Mouse (Mus musculus): Measurements from ENCODE around the gene Dip2b.

Gene Dip2b

DNA sequence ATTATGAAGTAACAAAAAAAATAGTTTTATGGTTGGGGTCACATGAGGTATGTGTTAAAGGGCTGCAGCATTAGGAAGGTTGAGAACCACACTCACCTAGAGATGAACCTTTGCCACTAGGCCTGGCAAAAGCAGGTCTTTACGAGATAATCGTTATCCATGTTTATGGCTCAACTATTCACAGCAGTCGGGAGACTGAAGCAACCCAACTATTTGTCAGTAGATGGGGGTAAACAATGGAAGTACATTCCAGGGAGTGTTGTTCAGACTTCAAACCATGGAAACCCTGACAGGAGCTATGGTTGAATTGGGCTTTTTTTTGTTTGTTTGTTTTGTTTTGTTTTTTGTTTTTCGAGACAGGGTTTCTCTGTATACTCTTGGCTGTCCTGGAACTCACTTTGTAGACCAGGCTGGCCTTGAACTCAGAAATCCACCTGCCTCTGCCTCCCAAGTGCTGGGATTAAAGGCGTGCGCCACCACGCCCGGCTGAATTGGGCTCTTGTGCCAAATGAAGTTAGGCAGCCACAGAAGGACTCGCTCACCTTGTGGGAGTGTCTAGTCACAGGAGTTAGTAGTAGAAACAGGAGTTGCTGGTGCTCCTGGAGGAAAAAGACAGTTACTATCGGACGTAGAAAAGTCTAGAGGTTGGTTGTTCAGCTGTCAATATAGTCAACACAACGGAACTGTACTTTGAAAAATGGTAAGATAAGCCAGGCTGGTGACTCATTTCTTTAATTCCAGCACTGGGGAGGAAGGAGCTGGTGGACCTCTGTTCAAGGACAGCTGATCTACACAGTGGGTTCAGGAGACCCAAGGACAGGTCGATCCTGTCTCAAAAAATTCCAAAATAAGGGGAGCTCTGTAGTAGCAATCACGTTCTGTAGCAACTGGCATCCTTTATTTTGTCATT lies 193.4 kb downstream of the Dip2b start:
- H3K9me3 ChIP-seq (ENCODE audit: low read length) = no peaks in the 10 kb centered on the region
- peaks cover 75% of the 10 kb centered on the region for H3K4me1 ChIP-seq (replicated peaks; ENCODE audit: low read depth, low read length)
- H3K36me3 ChIP-seq (ENCODE audit: insufficient read depth, low read length) = peaks cover 61% of the 10 kb centered on the region
- peak overlapping the region; percentile 14 for H3K4me3 ChIP-seq (replicated peaks; ENCODE audit: low read length)
- H3K27me3 ChIP-seq (ENCODE audit: insufficient read depth, low read length) = no peaks in the 10 kb centered on the region
- TF ChIP-seq POU5F1 (IDR thresholded peaks at IDR 0.05; ENCODE audit: borderline replicate concordance, low read length) (no peak), CTCF (conservative IDR thresholded peaks at IDR 0.05; ENCODE audit: low read length) (no peak), NANOG (IDR thresholded peaks at IDR 0.05; ENCODE audit: borderline replicate concordance, low read length) (no peak; the same call in 1 of the 2 replicates)

DNA sequence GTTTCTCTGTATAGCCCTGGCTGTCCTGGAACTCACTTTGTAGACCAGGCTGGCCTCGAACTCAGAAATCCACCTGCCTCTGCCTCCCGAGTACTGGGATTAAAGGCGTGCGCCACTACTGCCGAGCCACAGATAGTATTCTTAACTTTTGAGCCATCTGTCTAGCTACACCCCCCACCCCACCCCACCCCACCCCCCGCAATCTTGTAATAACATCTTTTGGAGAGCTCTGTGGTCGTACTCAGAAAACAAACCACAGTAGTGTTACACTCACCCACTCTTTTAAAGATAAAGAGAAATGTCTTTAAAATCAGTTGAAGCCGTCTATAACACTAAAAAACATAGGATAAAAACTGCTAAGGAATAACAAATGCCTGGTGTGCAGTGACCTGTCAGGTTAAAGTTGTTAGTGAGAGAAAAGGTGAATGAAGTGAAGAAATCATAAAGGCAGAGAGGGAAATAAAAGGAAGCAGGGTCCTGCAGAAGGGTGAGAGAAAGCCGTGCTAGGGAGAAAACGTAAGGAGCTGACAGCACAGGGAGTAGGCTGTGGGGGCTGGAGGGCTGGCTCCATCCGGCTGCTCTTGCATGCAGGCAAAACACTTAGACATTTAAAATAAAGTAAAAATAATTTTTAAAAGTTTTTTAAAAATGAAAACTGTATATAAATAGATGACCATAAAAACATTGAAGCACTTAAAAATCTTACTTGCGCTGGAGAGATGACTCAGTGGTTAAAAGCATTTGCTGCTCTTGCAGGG lies 196.9 kb downstream of the Dip2b start:
- H3K9me3 ChIP-seq (ENCODE audit: low read length) = no peaks in the 10 kb centered on the region
- H3K27me3 ChIP-seq (ENCODE audit: insufficient read depth, low read length) = no peaks in the 10 kb centered on the region
- H3K4me1 ChIP-seq (replicated peaks; ENCODE audit: low read depth, low read length) = peaks cover 95% of the 10 kb centered on the region
- H3K36me3 ChIP-seq (ENCODE audit: insufficient read depth, low read length) = peaks cover 84% of the 10 kb centered on the region
- H3K4me3 ChIP-seq (replicated peaks; ENCODE audit: low read length) = no peak overlapping the region
- no peak for TF ChIP-seq POU5F1 (IDR thresholded peaks at IDR 0.05; ENCODE audit: borderline replicate concordance, low read length)
- no peak for TF ChIP-seq NANOG (IDR thresholded peaks at IDR 0.05; ENCODE audit: borderline replicate concordance, low read length)
- TF ChIP-seq CTCF (conservative IDR thresholded peaks at IDR 0.05; ENCODE audit: low read length) = no peak

- TF ChIP-seq CTCF (conservative IDR thresholded peaks at IDR 0.05; ENCODE audit: low read length) (no peak), NANOG (IDR thresholded peaks at IDR 0.05; ENCODE audit: borderline replicate concordance, low read length) (no peak)
- Histone ChIP-seq H3K36me3 (ENCODE audit: insufficient read depth, low read length) (peaks cover 95% of the 10 kb centered on the region), H3K9me3 (ENCODE audit: low read length) (no peaks in the 10 kb centered on the region), H3K4me1 (replicated peaks; ENCODE audit: low read depth, low read length) (peaks cover 95% of the 10 kb centered on the region), H3K4me3 (replicated peaks; ENCODE audit: low read length) (no peak overlapping the region), H3K27me3 (ENCODE audit: insufficient read depth, low read length) (no peaks in the 10 kb centered on the region)
Observed at GRCm38 (mm10) chr15:100236952-100237351, 198.5 kb downstream of the Dip2b start.

GRCm38 (mm10) chr15:100241780-100242179 lies 203.3 kb downstream of the Dip2b start:
- H3K36me3 ChIP-seq (ENCODE audit: insufficient read depth, low read length) = peaks cover 99% of the 10 kb centered on the region
- no peak; the same call in 1 of the 2 replicates for TF ChIP-seq CTCF (conservative IDR thresholded peaks at IDR 0.05; ENCODE audit: low read length)
- no peak for TF ChIP-seq POU5F1 (IDR thresholded peaks at IDR 0.05; ENCODE audit: borderline replicate concordance, low read length)
- TF ChIP-seq NANOG (IDR thresholded peaks at IDR 0.05; ENCODE audit: borderline replicate concordance, low read length) = no peak

DNA sequence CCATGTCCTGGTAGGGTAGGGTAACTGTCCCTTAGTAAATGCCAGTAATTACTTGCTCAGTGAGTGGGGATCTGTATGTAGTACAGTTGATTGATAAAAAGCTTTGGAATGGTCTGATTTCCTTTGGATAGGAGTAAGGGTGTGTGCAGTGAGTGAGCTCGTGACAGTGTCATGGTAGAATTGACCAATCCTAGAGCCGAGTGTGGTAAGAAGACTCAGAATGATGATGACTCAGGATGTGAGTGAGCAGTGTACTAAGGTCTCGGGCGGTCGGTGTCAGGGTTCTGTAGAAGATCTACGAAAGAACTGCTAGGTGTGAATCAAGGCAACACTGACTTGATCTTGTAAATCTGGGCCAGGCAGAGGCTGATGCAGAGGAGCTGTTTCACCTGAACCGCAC lies 207.5 kb downstream of the Dip2b start:
- H3K27me3 ChIP-seq (ENCODE audit: insufficient read depth, low read length) = no peaks in the 10 kb centered on the region
- no peaks in the 10 kb centered on the region for H3K9me3 ChIP-seq (ENCODE audit: low read length)
- peaks cover 99% of the 10 kb centered on the region for H3K4me1 ChIP-seq (replicated peaks; ENCODE audit: low read depth, low read length)
- H3K36me3 ChIP-seq (ENCODE audit: insufficient read depth, low read length) = peaks cover 93% of the 10 kb centered on the region
- TF ChIP-seq CTCF (conservative IDR thresholded peaks at IDR 0.05; ENCODE audit: low read length) (no peak), POU5F1 (IDR thresholded peaks at IDR 0.05; ENCODE audit: borderline replicate concordance, low read length) (no peak), NANOG (IDR thresholded peaks at IDR 0.05; ENCODE audit: borderline replicate concordance, low read length) (no peak)
- H3K4me3 ChIP-seq (replicated peaks; ENCODE audit: low read length) = no peak overlapping the region

More at GRCm38 (mm10) chr15:100241780-100242179, 203.3 kb downstream of the Dip2b start:
- Histone ChIP-seq H3K9me3 (ENCODE audit: low read length) (no peaks in the 10 kb centered on the region), H3K27me3 (ENCODE audit: insufficient read depth, low read length) (no peaks in the 10 kb centered on the region), H3K4me3 (replicated peaks; ENCODE audit: low read length) (no peak overlapping the region), H3K4me1 (replicated peaks; ENCODE audit: low read depth, low read length) (peaks cover 99% of the 10 kb centered on the region)

- H3K36me3 ChIP-seq (ENCODE audit: insufficient read depth, low read length) = peaks cover 93% of the 10 kb centered on the region
- H3K4me1 ChIP-seq (replicated peaks; ENCODE audit: low read depth, low read length) = peaks cover 96% of the 10 kb centered on the region
- no peaks in the 10 kb centered on the region for H3K9me3 ChIP-seq (ENCODE audit: low read length)
- no peaks in the 10 kb centered on the region for H3K27me3 ChIP-seq (ENCODE audit: insufficient read depth, low read length)
- no peak for TF ChIP-seq NANOG (IDR thresholded peaks at IDR 0.05; ENCODE audit: borderline replicate concordance, low read length)
- no peak for TF ChIP-seq POU5F1 (IDR thresholded peaks at IDR 0.05; ENCODE audit: borderline replicate concordance, low read length)
- no peak for TF ChIP-seq CTCF (conservative IDR thresholded peaks at IDR 0.05; ENCODE audit: low read length)
- H3K4me3 ChIP-seq (replicated peaks; ENCODE audit: low read length) = peak overlapping the region; percentile 58
Observed at GRCm38 (mm10) chr15:100247296-100247695, 208.8 kb downstream of the Dip2b start.

DNA sequence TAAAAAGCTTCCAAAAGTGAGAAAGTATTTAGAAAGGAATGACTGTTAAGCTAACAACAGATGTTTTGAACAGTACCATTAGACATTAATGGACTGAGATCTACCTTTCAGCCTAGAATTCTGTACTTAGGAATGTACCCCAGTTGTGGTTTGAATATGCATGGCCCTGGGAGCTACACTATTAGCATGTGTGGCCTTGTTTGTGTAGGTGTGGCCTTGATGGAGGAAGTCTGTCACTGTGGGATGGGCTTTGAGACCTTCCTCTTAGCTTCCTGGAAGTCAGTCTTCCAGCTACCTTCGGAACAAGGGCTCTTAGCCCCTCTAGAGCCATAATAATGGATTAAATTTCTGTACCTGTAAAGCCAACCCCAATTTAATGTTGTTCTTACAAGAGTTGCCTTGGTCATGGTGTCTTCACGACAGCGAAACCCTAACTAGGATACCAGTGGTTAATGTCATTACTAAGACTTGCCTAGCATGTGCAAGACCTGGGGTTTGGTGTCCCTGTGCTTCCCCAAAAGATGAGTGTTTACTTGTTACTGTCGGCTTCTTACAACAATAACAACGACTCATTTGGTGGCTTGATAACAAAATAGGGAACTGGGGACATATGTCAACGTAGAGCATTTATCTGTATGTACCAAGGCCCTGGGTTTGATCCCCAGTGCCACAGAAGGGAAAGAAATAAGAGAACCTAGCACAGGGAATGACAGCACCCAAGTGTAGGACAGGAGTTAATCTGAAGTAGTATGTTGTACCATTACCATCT lies 210.4 kb downstream of the Dip2b start:
- TF ChIP-seq CTCF (conservative IDR thresholded peaks at IDR 0.05; ENCODE audit: low read length) (no peak), POU5F1 (IDR thresholded peaks at IDR 0.05; ENCODE audit: borderline replicate concordance, low read length) (peak; percentile 98), NANOG (IDR thresholded peaks at IDR 0.05; ENCODE audit: borderline replicate concordance, low read length) (no peak)
- H3K9me3 ChIP-seq (ENCODE audit: low read length) = no peaks in the 10 kb centered on the region
- peak overlapping the region; percentile 58 for H3K4me3 ChIP-seq (replicated peaks; ENCODE audit: low read length)
- H3K36me3 ChIP-seq (ENCODE audit: insufficient read depth, low read length) = peaks cover 94% of the 10 kb centered on the region
- peaks cover 97% of the 10 kb centered on the region for H3K4me1 ChIP-seq (replicated peaks; ENCODE audit: low read depth, low read length)
- H3K27me3 ChIP-seq (ENCODE audit: insufficient read depth, low read length) = no peaks in the 10 kb centered on the region

Measured in E14TG2a.4 (cell line).